Mouse (Mus musculus): ENCODE results near the gene Fam102b.

The Fam102b gene

GRCm38 (mm10) chr3:109027515-109027987 lies at the start of gene Fam102b:
TSS of gene Fam102b (minus strand) at chr3:109027607.
- DNase-seq, result peak; percentile 81

GRCm38 (mm10) chr3:109062989-109063388 lies 35.6 kb upstream of the Fam102b start:
- DNase-seq, result peak; percentile 56

- no peak for DNase-seq
Measured at GRCm38 (mm10) chr3:109062391-109062790, 35.0 kb upstream of the Fam102b start.

- no peak for DNase-seq
Measured at GRCm38 (mm10) chr3:109059903-109060302, 32.5 kb upstream of the Fam102b start.

- DNase-seq, result no peak
Measured at GRCm38 (mm10) chr3:109051946-109052331, 24.5 kb upstream of the Fam102b start.

- no peak for DNase-seq
Measured at GRCm38 (mm10) chr3:109051056-109051945, 23.9 kb upstream of the Fam102b start.

- no peak for DNase-seq
Measured at GRCm38 (mm10) chr3:109047707-109048283, 20.4 kb upstream of the Fam102b start.

GRCm38 (mm10) chr3:109046428-109046827 lies 19.0 kb upstream of the Fam102b start:
- no peak for DNase-seq

GRCm38 (mm10) chr3:109043395-109043794 lies 16.0 kb upstream of the Fam102b start:
- DNase-seq, result no peak

GRCm38 (mm10) chr3:109040908-109041307 lies 13.5 kb upstream of the Fam102b start:
- DNase-seq, result no peak

GRCm38 (mm10) chr3:109034411-109034810 lies 7.0 kb upstream of the Fam102b start:
- DNase-seq, result no peak

GRCm38 (mm10) chr3:109032306-109032705 lies 4.9 kb upstream of the Fam102b start:
- no peak for DNase-seq

GRCm38 (mm10) chr3:109031626-109032025 lies 4.2 kb upstream of the Fam102b start:
- no peak for DNase-seq

- DNase-seq, result no peak
Measured at GRCm38 (mm10) chr3:109030817-109031216, 3.4 kb upstream of the Fam102b start.

GRCm38 (mm10) chr3:109029661-109030060 lies 2.3 kb upstream of the Fam102b start:
- DNase-seq, result no peak

GRCm38 (mm10) chr3:109026991-109027470 lies 376 bp downstream of the Fam102b start:
- DNase-seq, result peak; percentile 47

- peak; percentile 36 for DNase-seq
Measured at GRCm38 (mm10) chr3:109026462-109026990, 881 bp downstream of the Fam102b start.

- peak; percentile 78 for DNase-seq
Measured at GRCm38 (mm10) chr3:109025579-109025978, 1.8 kb downstream of the Fam102b start.

GRCm38 (mm10) chr3:109023066-109023465 lies 4.3 kb downstream of the Fam102b start:
- no peak for DNase-seq

GRCm38 (mm10) chr3:109021720-109022516 lies 5.5 kb downstream of the Fam102b start:
- DNase-seq, result no peak

- no peak for DNase-seq
Measured at GRCm38 (mm10) chr3:109018336-109018735, 9.1 kb downstream of the Fam102b start.

- DNase-seq, result no peak
Measured at GRCm38 (mm10) chr3:109012595-109012994, 14.8 kb downstream of the Fam102b start.
